8 mouse cellular contexts compared by ENCODE assay signal in the genomic region with DNA sequence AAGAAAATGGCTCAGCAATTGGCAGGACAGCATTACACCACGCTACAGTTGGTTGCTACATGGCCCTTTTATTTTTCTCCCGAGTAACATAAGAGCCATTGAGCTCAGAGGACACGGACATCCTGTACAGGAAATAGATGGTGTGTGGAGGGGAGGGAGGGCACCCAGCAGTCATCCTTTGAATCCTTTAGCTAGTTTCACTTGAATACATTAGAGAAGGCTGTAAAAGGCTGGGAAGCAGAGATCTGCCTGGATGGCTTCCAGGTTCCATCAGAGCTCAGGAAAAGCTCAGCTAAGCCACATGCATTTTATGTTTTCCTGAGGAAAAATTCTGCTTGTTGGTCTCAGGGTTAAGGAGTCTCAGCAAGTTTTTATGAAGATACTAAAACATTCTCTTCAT.
DNase-seq lines count a peak whose midpoint lies in the region; ATAC-seq lines count a peak whose summit lies in the region.

No protein-coding gene starts in this region.

- 42% methylated on average over 3 of the region's 3 CpGs for WGBS in neural tube, embryonic 11.5 days

- intact Hi-C loops in heart, postnatal 10 days (cut with DNase I): loop anchor here (5.0 kb wide), 3 partner anchors 210 to 715 kb away; no protein-coding TSS in a partner anchor

- no peak for ATAC-seq in neural tube, embryonic 11.5 days (ENCODE audit: insufficient read depth, low FRiP score, low TSS enrichment)

- H3K36me3 ChIP-seq in neural tube, embryonic 11.5 days (ENCODE audit: control insufficient read depth, insufficient read depth, low read length): no peaks in the 10 kb centered on the region

- no peak overlapping the region for H3K4me3 ChIP-seq in neural tube, embryonic 11.5 days (ENCODE audit: low read depth, low read length)

- no peak overlapping the region for H3K9ac ChIP-seq in neural tube, embryonic 11.5 days (ENCODE audit: low read length)

- no peak overlapping the region for H3K27ac ChIP-seq in neural tube, embryonic 11.5 days (ENCODE audit: low read depth, low read length)

- no peaks in the 10 kb centered on the region for H3K4me1 ChIP-seq in neural tube, embryonic 11.5 days (ENCODE audit: control insufficient read depth, insufficient read depth, low read length)

- no peaks in the 10 kb centered on the region for H3K9me3 ChIP-seq in neural tube, embryonic 11.5 days (ENCODE audit: control insufficient read depth, low read length)

- peak; percentile 3 for DNase-seq in embryo, embryonic 11 days
- DNase-seq in embryo, embryonic 10 days (ENCODE audit: low spot score): no peak
- DNase-seq in neural tube, embryonic 11.5 days (ENCODE audit: low spot score): peak; percentile 14
- DNase-seq in neural tube, embryonic 10.5 days (ENCODE audit: extremely low spot score, low spot score): no peak
- peak; percentile 10 to 14 for DNase-seq in heart, postnatal 10 days
- peak; percentile 37 for DNase-seq in lung, postnatal 36 days
- DNase-seq in ovary, postnatal 10 days (ENCODE audit: low spot score): no peak
- DNase-seq in layer of hippocampus, postnatal 25 days (ENCODE audit: extremely low spot score in 1 of 2, low spot score in 1 of 2): no peak

- no peaks in the 10 kb centered on the region for H3K27me3 ChIP-seq in neural tube, embryonic 11.5 days (ENCODE audit: control insufficient read depth, insufficient read depth, low read length)

- H3K4me2 ChIP-seq in neural tube, embryonic 11.5 days (ENCODE audit: low read depth): no peak overlapping the region

Comparison
In these comparisons a context has a peak if more than half of its experiments do, and no peak if none do; other contexts are left out.
1. DNase-seq: peak in embryo, embryonic 11 days (single experiment), neural tube, embryonic 11.5 days (single experiment), heart, postnatal 10 days (2 of 2) and lung, postnatal 36 days (single experiment); none in embryo, embryonic 10 days (single experiment), neural tube, embryonic 10.5 days (single experiment), ovary, postnatal 10 days (single experiment) and layer of hippocampus, postnatal 25 days (0 of 2).